Mouse (Mus musculus) megakaryocyte, embryonic 14.5 days (primary cell): ENCODE results near the gene Nmnat3. TPM values are rescaled to one million over a fixed set of nuclear protein-coding genes. Genes with fewer than 3 reads are reported as not detected.

Experiments used
- H3K27me3 ChIP-seq: replicated peaks from 2 replicates; pipeline ENCODE3; 2012; ENCODE audit warnings: inconsistent platforms
- H3K36me3 ChIP-seq: replicated peaks from 2 replicates; pipeline ENCODE3; 2012; ENCODE audit warnings: low read length, inconsistent platforms, mixed read lengths
- H3K4me1 ChIP-seq: 2 replicates; pipeline ENCODE4 v1.6.1; 2012; ENCODE audit warnings: inconsistent platforms
- H3K4me3 ChIP-seq: replicated peaks from 2 replicates; pipeline ENCODE3; 2012; ENCODE audit warnings: moderate library complexity, mild to moderate bottlenecking, inconsistent platforms
- H3K9me3 ChIP-seq: 2 replicates; pipeline ENCODE4 v1.6.1; 2012; ENCODE audit warnings: inconsistent platforms
- FLI1 ChIP-seq: IDR thresholded peaks from 2 replicates; pipeline ENCODE4 v1.6.1; 2012; ENCODE audit warnings: low read length, inconsistent platforms, mixed read lengths
- GATA1 ChIP-seq: IDR thresholded peaks from 3 replicates; pipeline ENCODE4 v1.6.1; 2012; ENCODE audit warnings: mixed read lengths, low read length, inconsistent platforms, borderline replicate concordance
- polyA plus RNA-seq: library from polyadenylated mRNA; stranded (reverse); fragments of >175 nt; gene quantifications from 2 replicates; pipeline ENCODE4 v1.2.3, GENCODE M21; 2012; ENCODE audit warnings: low replicate concordance; ENCODE audit not compliant: insufficient read depth

Nmnat3 gene
- polyA plus RNA-seq, 1 experiment, result 30.2 TPM

GRCm38 (mm10) chr9:98427906-98428517, 140.8 kb downstream of the Nmnat3 start:
- Histone ChIP-seq H3K4me1 (peaks cover 56% of the 10 kb centered on the region), H3K9me3 (no peaks in the 10 kb centered on the region), H3K27me3 (peaks cover 20% of the 10 kb centered on the region), H3K36me3 (peaks cover 10% of the 10 kb centered on the region), H3K4me3 (no peak overlapping the region)
- no peak for TF ChIP-seq GATA1
- no peak for TF ChIP-seq FLI1

GRCm38 (mm10) chr9:98428783-98429182, 141.5 kb downstream of the Nmnat3 start:
- Histone ChIP-seq H3K36me3 (peaks cover 10% of the 10 kb centered on the region), H3K4me1 (peaks cover 58% of the 10 kb centered on the region), H3K9me3 (no peaks in the 10 kb centered on the region), H3K4me3 (no peak overlapping the region), H3K27me3 (peaks cover 19% of the 10 kb centered on the region)
- no peak for TF ChIP-seq FLI1
- TF ChIP-seq GATA1, result no peak

- Histone ChIP-seq H3K27me3 (peaks cover 19% of the 10 kb centered on the region), H3K4me3 (no peak overlapping the region), H3K9me3 (no peaks in the 10 kb centered on the region), H3K36me3 (peaks cover 12% of the 10 kb centered on the region), H3K4me1 (peaks cover 58% of the 10 kb centered on the region)
- TF ChIP-seq FLI1 (no peak), GATA1 (no peak)
These were observed 142.6 kb downstream of the Nmnat3 start for GRCm38 (mm10) chr9:98429806-98430205.

GRCm38 (mm10) chr9:98430528-98430927, 143.3 kb downstream of the Nmnat3 start:
- H3K27me3 ChIP-seq, result peaks cover 16% of the 10 kb centered on the region

GRCm38 (mm10) chr9:98433021-98433420, 145.8 kb downstream of the Nmnat3 start:
- H3K36me3 ChIP-seq, result peaks cover 15% of the 10 kb centered on the region
- no peak overlapping the region for H3K4me3 ChIP-seq
- peaks cover 51% of the 10 kb centered on the region for H3K4me1 ChIP-seq
- no peak for TF ChIP-seq GATA1
- no peak for TF ChIP-seq FLI1
- peaks cover 16% of the 10 kb centered on the region for H3K27me3 ChIP-seq
- no peaks in the 10 kb centered on the region for H3K9me3 ChIP-seq

More at GRCm38 (mm10) chr9:98430528-98430927, 143.3 kb downstream of the Nmnat3 start:
- H3K4me3 ChIP-seq, result no peak overlapping the region
- TF ChIP-seq GATA1, result no peak
- no peak for TF ChIP-seq FLI1
- H3K4me1 ChIP-seq, result peaks cover 55% of the 10 kb centered on the region
- no peaks in the 10 kb centered on the region for H3K9me3 ChIP-seq
- H3K36me3 ChIP-seq, result peaks cover 14% of the 10 kb centered on the region

- Histone ChIP-seq H3K9me3 (no peaks in the 10 kb centered on the region), H3K4me1 (peaks cover 49% of the 10 kb centered on the region), H3K27me3 (peaks cover 16% of the 10 kb centered on the region), H3K4me3 (no peak overlapping the region), H3K36me3 (peaks cover 15% of the 10 kb centered on the region)
- TF ChIP-seq FLI1 (no peak), GATA1 (no peak)
These were observed 146.8 kb downstream of the Nmnat3 start for GRCm38 (mm10) chr9:98433956-98434588.

GRCm38 (mm10) chr9:98437819-98438218, 150.6 kb downstream of the Nmnat3 start:
- peaks cover 19% of the 10 kb centered on the region for H3K27me3 ChIP-seq
- no peak overlapping the region for H3K4me3 ChIP-seq
- peaks cover 55% of the 10 kb centered on the region for H3K4me1 ChIP-seq
- peaks cover 17% of the 10 kb centered on the region for H3K36me3 ChIP-seq
- TF ChIP-seq GATA1 (no peak), FLI1 (no peak)
- H3K9me3 ChIP-seq, result no peaks in the 10 kb centered on the region

- Histone ChIP-seq H3K27me3 (peaks cover 17% of the 10 kb centered on the region), H3K4me3 (no peak overlapping the region)
These were observed 151.9 kb downstream of the Nmnat3 start for GRCm38 (mm10) chr9:98439091-98439490.

GRCm38 (mm10) chr9:98442638-98443037, 155.4 kb downstream of the Nmnat3 start:
- Histone ChIP-seq H3K9me3 (no peaks in the 10 kb centered on the region), H3K4me1 (peaks cover 69% of the 10 kb centered on the region), H3K36me3 (peaks cover 34% of the 10 kb centered on the region), H3K27me3 (peaks cover 7% of the 10 kb centered on the region), H3K4me3 (no peak overlapping the region)
- TF ChIP-seq FLI1 (no peak), GATA1 (no peak)

More at GRCm38 (mm10) chr9:98439091-98439490, 151.9 kb downstream of the Nmnat3 start:
- Histone ChIP-seq H3K9me3 (no peaks in the 10 kb centered on the region), H3K36me3 (peaks cover 18% of the 10 kb centered on the region), H3K4me1 (peaks cover 60% of the 10 kb centered on the region)
- TF ChIP-seq FLI1 (no peak), GATA1 (no peak)

- Histone ChIP-seq H3K9me3 (no peaks in the 10 kb centered on the region), H3K4me1 (peaks cover 67% of the 10 kb centered on the region), H3K36me3 (peaks cover 31% of the 10 kb centered on the region), H3K27me3 (peaks cover 4% of the 10 kb centered on the region), H3K4me3 (no peak overlapping the region)
- TF ChIP-seq FLI1, result no peak
- TF ChIP-seq GATA1, result no peak
These were observed 158.3 kb downstream of the Nmnat3 start for GRCm38 (mm10) chr9:98445359-98446149.

GRCm38 (mm10) chr9:98450976-98451375, 163.7 kb downstream of the Nmnat3 start:
- no peak overlapping the region for H3K4me3 ChIP-seq
- no peak for TF ChIP-seq GATA1
- no peak for TF ChIP-seq FLI1
- H3K27me3 ChIP-seq, result no peaks in the 10 kb centered on the region
- H3K36me3 ChIP-seq, result peaks cover 8% of the 10 kb centered on the region
- peaks cover 31% of the 10 kb centered on the region for H3K4me1 ChIP-seq
- H3K9me3 ChIP-seq, result no peaks in the 10 kb centered on the region
